Mouse (Mus musculus): Measurements from ENCODE around the gene Tcn2.
A peak's percentile ranks its signal among the peaks of the same experiment; 100 is the strongest.
"Not testable (repeated sequence)": the region's sequence is repeated elsewhere in the genome, so short reads cannot be mapped to it uniquely, and the experiment has no call there.

Gene Tcn2

DNA sequence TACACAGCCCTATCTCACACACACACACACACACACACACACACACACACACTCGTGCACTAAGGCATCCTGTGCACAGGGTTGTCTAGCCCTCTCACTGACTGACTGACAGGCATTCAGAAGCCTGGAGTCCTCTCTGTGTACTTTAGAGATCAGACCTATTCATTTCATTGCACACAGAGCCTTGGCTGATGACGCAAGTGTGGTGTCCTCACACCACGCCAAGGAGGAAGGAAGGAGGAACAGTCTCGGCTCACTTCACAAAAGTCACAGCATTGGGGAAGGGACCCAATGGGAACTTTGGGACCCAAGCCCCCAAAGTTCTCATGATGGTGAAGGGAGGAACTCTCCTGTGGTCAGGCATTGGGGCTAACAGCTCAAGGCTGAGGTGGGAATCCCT lies 1.9 kb downstream of the Tcn2 start:
- no peak for DNase-seq (ENCODE audit: low spot score)

GRCm38 (mm10) chr11:3925916-3926315 lies 6.0 kb downstream of the Tcn2 start:
- DNase-seq (ENCODE audit: low spot score) = no peak

GRCm38 (mm10) chr11:3922731-3923130 lies 9.2 kb downstream of the Tcn2 start:
- DNase-seq (ENCODE audit: low spot score) = no peak

DNA sequence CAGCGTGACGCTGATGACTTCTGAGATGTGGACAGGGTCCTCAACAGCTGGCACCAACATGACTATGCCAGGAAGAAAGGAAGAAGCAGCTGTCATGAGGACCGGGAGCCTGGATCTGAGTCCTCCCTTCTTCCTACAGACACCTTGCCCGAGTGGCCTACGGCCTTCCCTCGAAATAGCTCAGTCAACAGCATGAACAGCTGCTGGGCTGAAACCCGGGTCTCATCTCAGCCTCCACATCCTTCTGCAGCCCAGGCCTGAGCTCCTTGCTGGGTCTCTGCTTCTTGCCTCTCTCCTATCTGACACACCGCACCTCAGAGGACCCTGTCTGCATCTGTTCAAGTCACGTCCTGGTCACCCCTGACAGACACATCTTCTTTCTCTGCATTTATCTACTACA lies 9.8 kb downstream of the Tcn2 start:
- DNase-seq (ENCODE audit: low spot score) = no peak

DNA sequence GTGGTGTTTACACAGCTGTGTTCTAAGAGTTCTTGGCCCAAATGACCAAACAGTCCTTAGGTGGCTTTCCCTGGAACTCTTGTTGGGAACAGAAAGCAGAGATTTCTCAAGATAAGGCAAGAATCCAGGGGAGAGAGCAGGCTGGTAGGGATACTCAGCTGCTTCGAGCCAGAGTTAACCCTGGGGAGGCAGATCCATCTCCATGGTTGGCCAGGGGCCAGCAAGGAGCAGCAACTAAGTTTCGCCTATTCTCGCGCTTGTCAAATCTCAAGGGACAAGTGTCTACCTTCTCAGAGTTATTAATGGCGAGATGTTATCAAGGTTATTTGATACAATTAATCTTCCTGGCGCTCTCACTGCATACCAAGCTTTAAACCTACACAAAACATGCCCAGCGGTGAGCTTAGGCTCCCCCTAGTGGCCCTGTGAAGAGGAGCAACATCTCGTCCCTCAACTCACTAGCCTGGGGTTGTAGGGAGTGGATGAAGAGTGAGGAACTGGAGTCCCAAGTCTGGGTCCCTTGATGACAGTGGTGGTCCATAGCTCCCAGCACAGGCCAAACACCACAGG lies 10.6 kb downstream of the Tcn2 start:
- DNase-seq (ENCODE audit: low spot score) = no peak

DNA sequence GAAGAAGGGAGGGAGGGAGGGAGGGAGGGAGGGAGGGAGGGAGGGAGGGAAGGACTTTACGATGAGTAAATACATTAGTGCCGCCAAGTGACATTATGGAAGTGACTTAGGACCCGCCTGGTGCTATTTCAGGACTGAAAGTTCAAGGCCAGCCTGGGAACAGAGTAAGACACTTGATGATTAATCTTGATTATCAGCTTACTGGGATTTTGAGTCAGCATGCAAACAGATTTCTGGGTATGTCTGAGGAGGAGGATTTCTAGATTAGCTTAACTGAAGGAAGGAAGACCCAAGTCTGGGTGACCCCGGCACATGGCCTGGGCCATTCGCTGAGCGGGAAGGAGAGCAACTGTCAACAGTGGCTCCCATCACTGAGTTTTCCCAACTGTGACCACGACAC lies 11.5 kb downstream of the Tcn2 start:
- no peak for DNase-seq (ENCODE audit: low spot score)

- DNase-seq (ENCODE audit: low spot score) = no peak
These were observed 13.2 kb downstream of the Tcn2 start for GRCm38 (mm10) chr11:3918738-3919137.

- DNase-seq (ENCODE audit: low spot score) = peak; percentile 77
These were observed 17.7 kb downstream of the Tcn2 start, which contains the start of gene Slc35e4 for GRCm38 (mm10) chr11:3914109-3914840. TSS of gene Slc35e4 (minus strand) at chr11:3914664.

DNA sequence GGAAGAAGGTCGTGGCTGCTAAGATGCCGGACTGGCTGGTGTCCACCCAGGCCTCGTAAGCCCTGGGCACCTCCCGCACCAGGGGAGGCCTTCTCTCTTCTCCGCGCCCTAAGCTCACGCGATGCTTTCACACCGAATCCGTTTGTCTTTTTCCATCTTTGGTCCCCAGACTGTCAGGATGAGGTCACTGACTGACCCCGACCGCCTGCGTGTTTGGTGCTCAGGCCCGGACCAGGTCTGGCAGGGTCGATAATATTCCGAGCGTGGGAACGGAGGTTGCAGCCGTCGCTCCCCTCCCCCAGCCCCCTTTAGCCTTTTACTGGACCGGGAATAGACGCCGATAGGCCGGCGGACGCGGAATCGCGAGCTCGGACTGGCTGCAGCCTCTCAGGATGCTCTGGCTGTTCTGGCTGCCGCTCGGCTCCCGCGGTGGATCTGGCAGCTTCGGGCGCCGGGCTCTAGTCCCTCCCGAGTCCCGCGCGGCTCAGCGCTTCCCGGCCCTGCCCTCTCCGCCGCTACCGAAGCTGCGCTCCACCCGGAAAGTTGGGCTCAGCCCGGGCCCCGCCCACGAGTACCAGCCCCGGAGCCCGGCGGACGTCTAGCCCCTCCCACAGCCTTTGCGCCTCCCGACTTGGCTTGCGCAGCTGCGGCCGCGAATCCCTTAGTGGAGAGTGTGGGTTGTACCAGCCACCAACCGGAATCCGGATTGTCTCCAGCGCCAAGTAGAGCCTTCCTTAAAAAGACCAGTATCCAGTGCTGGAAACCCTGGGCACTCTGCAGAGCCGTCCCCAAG lies 18.4 kb downstream of the Tcn2 start:
- peak; percentile 81 for DNase-seq (ENCODE audit: low spot score)

- DNase-seq (ENCODE audit: low spot score) = no peak
These were observed 19.1 kb downstream of the Tcn2 start for GRCm38 (mm10) chr11:3912875-3913271.

DNA sequence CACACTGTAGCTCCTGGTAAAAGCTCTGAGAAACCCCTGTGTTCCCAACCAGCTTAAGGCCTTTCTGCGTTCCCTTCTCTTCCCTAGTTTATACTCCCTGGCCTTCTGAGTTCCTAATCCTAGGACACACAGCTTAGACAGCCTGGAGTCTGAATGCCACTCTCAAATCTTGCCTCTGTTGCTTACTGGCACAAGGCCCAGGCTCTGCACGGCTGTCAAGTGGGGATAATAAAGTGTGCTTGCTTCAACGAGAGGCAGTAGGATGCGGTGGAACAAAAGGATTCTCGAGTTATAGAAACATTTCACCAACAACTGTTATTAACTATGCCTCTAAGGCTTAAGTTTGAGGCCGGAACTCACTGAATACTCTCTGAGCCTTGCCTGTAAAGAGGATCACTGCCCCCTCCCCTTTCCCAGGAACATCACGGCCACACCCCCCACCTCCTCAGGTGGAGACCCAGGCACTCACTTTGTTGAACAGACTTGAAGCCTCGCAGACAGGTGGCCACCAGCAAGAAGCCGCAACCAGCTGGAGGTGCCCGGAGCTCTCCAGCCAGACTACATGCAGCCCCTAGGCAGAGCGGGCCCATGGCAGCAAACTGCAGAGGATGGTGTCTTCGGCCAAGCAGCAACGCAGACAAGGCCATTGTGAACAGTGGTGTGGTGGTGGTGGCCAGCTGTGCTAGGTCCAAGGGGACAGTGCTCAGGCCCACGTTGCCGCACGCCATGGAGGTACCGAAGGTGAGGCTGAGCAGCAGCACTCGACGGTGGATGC lies 19.7 kb downstream of the Tcn2 start:
- DNase-seq (ENCODE audit: low spot score) = no peak

GRCm38 (mm10) chr11:3911440-3911839 lies 20.5 kb downstream of the Tcn2 start:
- DNase-seq (ENCODE audit: low spot score) = not testable (repeated sequence)

- no peak for DNase-seq (ENCODE audit: low spot score)
These were observed 21.2 kb downstream of the Tcn2 start for GRCm38 (mm10) chr11:3910513-3911310.

DNA sequence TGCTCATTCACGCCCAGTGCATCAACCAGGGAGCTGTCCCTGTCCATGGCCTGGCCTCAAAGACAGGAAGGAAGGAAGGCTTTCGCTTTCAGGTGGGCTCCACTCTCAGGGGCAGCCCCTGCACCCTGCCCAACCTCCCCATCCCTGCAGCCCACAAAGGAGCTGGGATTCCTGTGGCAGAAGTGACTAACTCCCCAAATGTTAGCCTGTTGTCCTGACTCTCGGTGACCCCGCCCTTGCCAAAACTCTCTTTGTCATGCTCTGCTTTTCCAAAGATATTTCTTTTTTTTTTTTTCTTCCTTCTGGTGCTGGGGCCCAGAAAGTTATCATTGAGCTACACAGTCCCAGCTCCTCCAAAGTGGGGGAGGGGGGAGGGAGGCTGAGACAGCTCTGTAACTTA lies 22.7 kb downstream of the Tcn2 start:
- no peak for DNase-seq (ENCODE audit: low spot score)

- no peak for DNase-seq (ENCODE audit: low spot score)
These were observed 26.5 kb downstream of the Tcn2 start for GRCm38 (mm10) chr11:3905446-3905845.

DNA sequence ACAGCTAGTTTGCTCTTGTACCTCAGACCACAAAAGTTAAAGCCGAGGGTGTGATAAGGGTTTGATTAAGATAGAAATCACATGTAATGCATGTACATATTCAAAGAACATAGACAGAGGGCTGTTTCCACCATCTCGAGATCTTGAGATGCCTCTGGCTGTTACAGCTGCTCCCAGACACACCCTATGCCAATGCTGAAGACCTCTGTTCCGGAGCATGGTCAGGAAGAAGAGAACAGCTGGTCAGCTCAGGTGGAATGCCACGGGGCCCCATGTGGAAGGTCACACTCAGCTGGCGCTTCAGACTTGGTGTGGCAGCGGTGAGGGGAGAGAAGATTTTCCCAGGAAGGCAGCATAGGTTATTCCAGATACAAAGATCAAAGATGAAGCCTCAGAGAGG lies 27.3 kb downstream of the Tcn2 start:
- no peak for DNase-seq (ENCODE audit: low spot score)

DNA sequence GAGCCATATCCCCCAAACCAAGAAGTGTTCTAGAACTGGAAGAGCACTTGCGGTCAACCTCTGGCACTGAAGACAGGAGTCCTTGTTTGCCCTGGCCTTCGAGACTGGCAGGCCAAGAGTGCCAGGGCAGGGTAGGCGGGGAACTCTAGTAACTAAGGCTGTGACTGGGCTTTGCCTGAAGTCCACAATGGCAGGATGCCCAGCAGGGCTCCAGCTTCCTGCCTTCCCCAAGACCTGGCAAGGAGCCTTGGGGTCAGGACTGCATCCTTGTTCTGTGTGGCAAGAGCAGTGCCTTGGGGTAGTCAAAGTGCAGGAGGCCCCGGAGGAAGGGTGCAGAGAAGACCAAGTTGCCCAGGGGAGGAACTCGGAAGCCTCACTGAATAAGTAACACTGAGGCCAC lies 28.9 kb downstream of the Tcn2 start:
- DNase-seq (ENCODE audit: low spot score) = peak; percentile 49

GRCm38 (mm10) chr11:3902516-3902915 lies 29.4 kb downstream of the Tcn2 start:
- DNase-seq (ENCODE audit: low spot score) = no peak

DNA sequence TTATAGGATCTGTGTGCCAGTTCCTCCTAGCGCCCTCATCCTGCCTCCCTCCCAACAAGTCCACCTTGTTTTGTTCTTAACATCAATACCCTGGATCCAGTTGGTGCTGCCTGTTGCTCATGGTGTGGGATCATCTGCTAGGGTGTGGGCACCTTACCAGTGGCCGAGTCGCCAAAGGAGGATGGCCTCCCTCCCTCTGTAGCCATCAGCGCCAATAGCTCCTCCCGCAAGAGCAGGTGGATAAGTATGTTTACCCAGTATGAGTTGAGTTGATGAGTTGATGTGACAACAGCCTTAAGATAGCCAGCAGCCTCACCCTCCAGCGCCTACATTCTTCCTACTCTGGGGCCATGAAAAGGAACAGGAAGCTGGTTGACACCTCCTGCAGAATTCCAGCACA lies 31.7 kb downstream of the Tcn2 start:
- no peak for DNase-seq (ENCODE audit: low spot score)

DNA sequence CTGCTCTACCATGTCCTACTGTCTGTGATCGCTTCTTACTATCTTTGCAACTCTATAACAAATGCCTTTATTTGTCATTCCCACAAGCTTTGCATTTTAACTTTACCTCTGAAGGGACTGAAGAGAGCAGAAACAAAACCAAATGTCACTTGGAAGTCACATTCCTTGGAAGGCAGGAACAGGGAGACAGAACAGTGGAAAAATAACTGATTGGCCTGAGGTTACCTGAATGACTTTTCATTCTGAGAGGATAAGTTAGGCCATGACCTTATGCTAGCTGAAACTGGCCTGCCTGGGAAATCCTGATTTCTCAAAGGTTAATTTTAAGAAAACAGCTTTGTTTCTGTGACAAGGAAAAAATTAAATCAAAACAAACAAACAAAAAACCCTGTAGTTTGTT lies 36.0 kb downstream of the Tcn2 start:
- DNase-seq (ENCODE audit: low spot score) = no peak

GRCm38 (mm10) chr11:3895458-3895857 lies 36.5 kb downstream of the Tcn2 start:
- no peak for DNase-seq (ENCODE audit: low spot score)

All from ovary, postnatal 14 days (tissue).